Mouse (Mus musculus): Measurements from ENCODE around the gene Qdpr. TPM values are rescaled to one million over a fixed set of nuclear protein-coding genes. Genes with fewer than 3 reads are reported as not detected.
"Not testable (repeated sequence)": the region's sequence is repeated elsewhere in the genome, so short reads cannot be mapped to it uniquely, and the experiment has no call there.

Qdpr gene
- polyA plus RNA-seq, 1 experiment: 65.7 TPM

GRCm38 (mm10) chr5:45449206-45449605, 830 bp downstream of the Qdpr start:
- no peak for TF ChIP-seq CTCF (IDR thresholded peaks at IDR 0.05; ENCODE audit: borderline replicate concordance, extremely low read depth, insufficient read depth, insufficient read length)
- DNase-seq (ENCODE audit: low read depth): no peak

DNA sequence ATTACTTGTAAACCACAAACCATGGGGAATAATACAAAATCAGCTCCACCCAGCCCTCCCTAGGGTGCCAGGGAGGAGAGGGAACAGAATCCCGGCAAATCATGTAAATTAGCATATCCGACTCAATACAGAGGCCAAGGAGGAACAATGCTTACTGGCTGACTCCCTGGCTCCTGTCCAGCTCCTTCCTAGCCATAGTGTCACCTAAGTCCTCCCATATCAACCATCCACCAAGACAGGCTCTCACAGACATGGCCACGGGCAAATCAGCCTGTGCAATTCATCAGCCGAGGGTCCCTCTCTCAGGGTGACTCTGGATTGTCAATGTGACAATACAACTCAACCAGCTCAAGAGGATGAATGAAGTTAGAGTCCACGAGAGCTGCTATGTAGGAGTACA, 1.4 kb downstream of the Qdpr start:
- TF ChIP-seq CTCF (IDR thresholded peaks at IDR 0.05; ENCODE audit: borderline replicate concordance, extremely low read depth, insufficient read depth, insufficient read length) (no peak), POLR2A (IDR thresholded peaks at IDR 0.05; ENCODE audit: borderline replicate concordance, extremely low read depth, insufficient read depth, insufficient read length, poor library complexity, severe bottlenecking) (no peak)
- peak; percentile 27 for DNase-seq (ENCODE audit: low read depth)

GRCm38 (mm10) chr5:45444130-45444832, 5.8 kb downstream of the Qdpr start:
- DNase-seq (ENCODE audit: low read depth): no peak
- TF ChIP-seq POLR2A (IDR thresholded peaks at IDR 0.05; ENCODE audit: borderline replicate concordance, extremely low read depth, insufficient read depth, insufficient read length, poor library complexity, severe bottlenecking) (no peak), CTCF (IDR thresholded peaks at IDR 0.05; ENCODE audit: borderline replicate concordance, extremely low read depth, insufficient read depth, insufficient read length) (no peak)

- TF ChIP-seq CTCF (IDR thresholded peaks at IDR 0.05; ENCODE audit: borderline replicate concordance, extremely low read depth, insufficient read depth, insufficient read length) (no peak), POLR2A (IDR thresholded peaks at IDR 0.05; ENCODE audit: borderline replicate concordance, extremely low read depth, insufficient read depth, insufficient read length, poor library complexity, severe bottlenecking) (no peak)
- DNase-seq (ENCODE audit: low read depth): no peak
Measured at GRCm38 (mm10) chr5:45441745-45442144, 8.3 kb downstream of the Qdpr start.

DNA sequence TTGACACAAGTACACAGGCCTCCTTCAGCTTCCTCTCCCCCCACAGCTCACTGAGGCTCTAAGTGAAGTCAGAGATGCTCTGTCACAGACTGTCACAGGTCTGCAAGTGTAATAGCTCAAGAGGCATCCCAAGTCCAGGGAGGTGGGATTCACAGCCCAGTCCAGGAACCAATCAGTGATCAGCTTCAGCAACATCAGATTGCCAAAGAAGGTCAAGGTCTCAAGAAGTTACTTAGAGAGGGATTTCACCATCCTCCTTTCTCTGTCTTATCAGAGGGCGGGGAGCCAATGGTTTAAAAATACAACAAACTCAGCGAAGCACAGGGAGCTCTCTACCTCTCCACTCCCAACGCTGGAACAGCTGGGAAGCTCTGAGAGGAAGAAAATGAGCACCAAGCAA, 8.9 kb downstream of the Qdpr start:
- no peak for DNase-seq (ENCODE audit: low read depth)
- TF ChIP-seq POLR2A (IDR thresholded peaks at IDR 0.05; ENCODE audit: borderline replicate concordance, extremely low read depth, insufficient read depth, insufficient read length, poor library complexity, severe bottlenecking) (no peak), CTCF (IDR thresholded peaks at IDR 0.05; ENCODE audit: borderline replicate concordance, extremely low read depth, insufficient read depth, insufficient read length) (no peak)

DNA sequence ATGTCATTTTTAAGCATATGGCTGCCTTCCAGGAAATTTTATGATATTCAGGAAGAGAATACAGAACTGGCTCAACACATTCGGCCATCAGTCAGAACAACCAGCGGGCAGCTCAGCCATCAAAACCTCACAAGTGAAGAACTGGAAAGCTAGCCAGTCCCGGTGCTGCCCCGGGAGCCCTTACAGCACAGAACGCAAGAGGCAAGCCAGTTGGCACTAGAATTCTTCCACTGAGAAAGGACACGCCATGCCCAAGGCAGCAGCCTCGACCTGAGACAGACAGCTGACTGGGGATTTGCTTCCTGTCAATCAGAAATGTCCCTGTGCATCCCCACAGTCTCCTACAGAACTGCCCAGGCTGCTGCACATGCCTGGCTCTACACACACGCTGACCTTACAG, 11.7 kb downstream of the Qdpr start:
- no peak for DNase-seq (ENCODE audit: low read depth)
- TF ChIP-seq CTCF (IDR thresholded peaks at IDR 0.05; ENCODE audit: borderline replicate concordance, extremely low read depth, insufficient read depth, insufficient read length) (no peak), POLR2A (IDR thresholded peaks at IDR 0.05; ENCODE audit: borderline replicate concordance, extremely low read depth, insufficient read depth, insufficient read length, poor library complexity, severe bottlenecking) (no peak)

- TF ChIP-seq POLR2A (IDR thresholded peaks at IDR 0.05; ENCODE audit: borderline replicate concordance, extremely low read depth, insufficient read depth, insufficient read length, poor library complexity, severe bottlenecking) (no peak), CTCF (IDR thresholded peaks at IDR 0.05; ENCODE audit: borderline replicate concordance, extremely low read depth, insufficient read depth, insufficient read length) (no peak)
- peak; percentile 22 for DNase-seq (ENCODE audit: low read depth)
Measured at GRCm38 (mm10) chr5:45437826-45438225, 12.2 kb downstream of the Qdpr start.

DNA sequence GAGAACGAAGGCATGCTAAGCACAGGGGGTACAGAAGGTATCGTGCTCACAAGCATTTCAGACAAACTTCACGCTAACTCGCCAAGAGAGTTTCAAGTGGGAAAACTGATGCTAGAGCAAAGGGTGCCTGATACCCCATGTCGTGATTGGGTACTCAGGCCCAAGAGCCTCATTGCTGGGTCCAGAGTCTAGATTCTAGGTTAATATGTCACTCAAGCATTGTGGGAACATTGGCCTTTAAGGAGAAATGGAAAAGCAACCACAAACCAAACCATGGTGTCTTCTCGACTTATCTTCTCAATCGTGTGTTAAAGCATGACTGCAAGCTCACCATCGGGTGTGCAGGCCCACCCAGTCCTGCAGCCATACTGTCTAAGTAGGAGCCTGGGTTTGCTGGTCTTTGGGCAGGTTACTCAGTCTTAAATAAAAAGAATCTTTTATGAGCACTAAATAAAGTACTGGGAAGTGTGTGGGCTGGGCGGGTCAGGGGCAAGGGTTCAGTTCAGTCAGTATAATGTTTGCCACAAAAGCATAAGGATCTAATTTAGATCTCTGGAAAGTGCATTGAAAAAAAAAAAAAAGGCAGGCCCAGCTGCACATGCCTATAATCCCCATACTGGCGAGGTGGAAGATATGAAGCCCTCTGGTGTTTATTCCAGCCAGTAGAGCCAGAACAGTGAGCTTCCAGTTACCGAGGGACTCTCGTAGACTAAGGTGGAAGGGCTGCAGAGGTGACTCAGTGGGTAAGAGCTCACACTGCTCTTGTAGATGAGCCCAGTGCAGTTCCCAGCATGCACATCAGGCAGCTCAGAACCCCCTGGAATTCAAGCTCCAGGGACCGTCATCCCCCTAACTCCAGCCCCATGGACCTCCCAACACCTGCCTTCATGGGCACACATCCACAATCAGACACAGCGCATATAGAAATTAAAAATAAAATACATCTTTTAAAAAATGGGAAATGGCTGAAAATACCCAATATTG, 13.8 kb downstream of the Qdpr start:
- TF ChIP-seq POLR2A (IDR thresholded peaks at IDR 0.05; ENCODE audit: borderline replicate concordance, extremely low read depth, insufficient read depth, insufficient read length, poor library complexity, severe bottlenecking): no peak
- no peak for TF ChIP-seq CTCF (IDR thresholded peaks at IDR 0.05; ENCODE audit: borderline replicate concordance, extremely low read depth, insufficient read depth, insufficient read length)
- DNase-seq (ENCODE audit: low read depth): no peak

GRCm38 (mm10) chr5:45427891-45428290, 22.1 kb downstream of the Qdpr start:
- TF ChIP-seq CTCF (IDR thresholded peaks at IDR 0.05; ENCODE audit: borderline replicate concordance, extremely low read depth, insufficient read depth, insufficient read length) (no peak), POLR2A (IDR thresholded peaks at IDR 0.05; ENCODE audit: borderline replicate concordance, extremely low read depth, insufficient read depth, insufficient read length, poor library complexity, severe bottlenecking) (no peak)
- no peak for DNase-seq (ENCODE audit: low read depth)

DNA sequence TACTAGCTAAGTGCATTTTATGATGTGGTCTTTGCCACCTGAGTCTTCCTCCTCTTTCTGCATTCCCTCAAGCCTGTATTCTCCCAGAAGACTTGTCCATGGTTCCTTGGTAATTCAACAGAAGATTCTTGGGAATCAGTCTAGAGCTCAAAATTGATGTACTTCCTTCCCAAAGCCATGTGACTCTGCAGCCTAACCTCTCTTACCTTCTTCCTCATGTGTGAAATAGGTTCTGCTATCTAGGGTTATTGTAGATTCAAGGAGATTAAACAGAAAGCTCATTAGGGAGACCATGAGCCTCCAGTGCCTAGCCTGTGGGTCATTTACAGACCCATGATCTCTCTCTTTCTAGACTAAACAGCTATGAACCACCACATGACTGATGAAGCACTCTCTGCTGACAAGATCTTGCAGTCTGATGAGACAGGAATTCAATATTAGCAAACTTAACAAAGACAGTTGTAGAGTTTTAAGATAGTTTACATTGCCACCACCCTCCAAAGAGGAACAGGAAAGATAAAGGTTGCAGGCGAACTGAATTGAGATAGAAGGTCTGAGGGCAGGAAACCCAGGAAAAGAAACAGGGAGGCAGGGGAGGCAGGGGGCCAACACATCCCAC, 23.5 kb downstream of the Qdpr start:
- no peak for DNase-seq (ENCODE audit: low read depth)
- no peak for TF ChIP-seq POLR2A (IDR thresholded peaks at IDR 0.05; ENCODE audit: borderline replicate concordance, extremely low read depth, insufficient read depth, insufficient read length, poor library complexity, severe bottlenecking)
- TF ChIP-seq CTCF (IDR thresholded peaks at IDR 0.05; ENCODE audit: borderline replicate concordance, extremely low read depth, insufficient read depth, insufficient read length): no peak

DNA sequence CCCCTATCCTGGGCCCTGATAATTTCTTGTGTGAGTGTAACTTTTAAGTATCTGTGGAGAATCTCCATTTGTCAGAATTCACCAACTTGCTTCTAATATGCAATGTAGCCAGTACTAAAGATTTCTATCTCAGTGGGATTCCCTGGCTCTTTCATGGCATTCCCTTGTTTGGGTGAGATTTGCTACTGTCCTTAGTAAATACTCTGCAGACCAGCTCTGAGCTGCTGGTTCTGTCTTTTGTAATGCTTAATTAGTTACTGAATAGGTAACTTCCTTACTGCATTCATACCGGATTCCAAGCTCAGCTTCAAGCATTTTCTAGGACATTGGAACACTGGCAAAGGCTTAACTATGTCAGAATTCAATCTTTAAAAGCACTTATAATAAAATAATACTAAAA, 24.3 kb downstream of the Qdpr start:
- DNase-seq (ENCODE audit: low read depth): not testable (repeated sequence)
